Mouse (Mus musculus): Measurements from ENCODE around the gene Ypel1.
A peak's percentile ranks its signal among the peaks of the same experiment; 100 is the strongest.

Ypel1 gene

DNA sequence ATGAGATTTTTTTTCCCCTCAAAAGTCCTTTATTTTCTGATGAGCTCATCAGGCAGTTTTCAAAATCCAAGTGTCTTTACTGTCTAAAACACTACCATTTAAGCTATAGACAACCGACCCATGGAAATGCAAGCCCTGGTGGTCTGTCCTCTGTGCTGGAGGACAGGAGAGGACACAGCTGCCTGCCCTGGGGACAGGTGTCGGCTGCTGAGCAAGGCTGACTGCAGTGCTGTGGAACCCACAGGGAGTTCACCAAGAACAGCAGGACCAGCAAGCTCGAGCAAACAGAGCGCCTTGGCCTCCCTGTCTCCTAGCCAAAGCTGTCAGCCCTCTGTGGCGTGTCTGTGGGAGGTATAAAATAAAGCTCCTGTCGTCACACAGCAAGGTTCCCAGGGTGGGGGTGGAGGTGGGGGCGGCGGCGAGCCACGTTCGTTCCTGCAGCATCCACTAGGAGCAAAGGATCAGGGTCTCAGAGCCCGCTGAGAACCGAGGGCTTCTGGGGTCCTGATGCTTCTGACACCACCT is 17.2 kb downstream of the Ypel1 start:
- no peak for DNase-seq (ENCODE audit: low read depth)

DNA sequence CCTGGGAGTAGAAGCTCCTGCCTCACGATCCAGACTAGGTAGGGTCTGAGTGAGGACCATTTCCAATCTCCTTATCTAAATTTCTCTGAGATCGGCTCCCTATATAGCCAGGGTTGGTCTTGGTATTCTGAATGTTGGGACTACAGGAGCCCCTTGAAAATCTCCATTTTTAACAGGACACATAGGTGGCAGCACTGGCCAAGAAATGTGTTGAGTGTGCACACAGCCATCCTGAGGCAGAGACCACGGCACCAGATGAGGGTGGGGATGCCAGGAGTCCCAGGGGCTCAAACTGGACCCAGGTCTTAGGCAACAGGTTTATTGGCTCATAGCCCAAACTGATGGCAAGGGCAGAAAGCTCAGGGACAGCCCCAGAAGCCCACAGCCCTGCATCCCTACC is 18.9 kb downstream of the Ypel1 start:
- DNase-seq (ENCODE audit: low read depth) = no peak

DNA sequence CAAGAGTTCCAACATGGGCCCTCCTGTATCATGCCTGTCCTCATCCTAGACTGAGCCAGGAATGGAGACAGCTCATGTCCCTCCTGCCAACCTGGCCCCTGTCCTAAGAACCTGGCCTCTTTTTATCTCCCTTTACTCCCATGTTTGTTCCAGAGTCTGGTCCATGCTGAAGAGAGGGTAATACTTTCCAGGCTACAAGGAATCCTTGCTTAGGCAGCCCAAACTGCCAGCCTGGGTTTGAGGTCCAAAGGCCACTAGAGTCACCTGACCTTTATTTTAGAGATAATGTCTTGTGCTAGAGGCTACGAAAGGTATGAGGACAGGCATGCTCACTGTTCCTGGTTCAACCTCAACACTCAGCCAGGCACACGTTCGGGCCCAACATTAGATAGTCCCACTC is 27.4 kb downstream of the Ypel1 start:
- no peak for DNase-seq (ENCODE audit: low read depth)

DNA sequence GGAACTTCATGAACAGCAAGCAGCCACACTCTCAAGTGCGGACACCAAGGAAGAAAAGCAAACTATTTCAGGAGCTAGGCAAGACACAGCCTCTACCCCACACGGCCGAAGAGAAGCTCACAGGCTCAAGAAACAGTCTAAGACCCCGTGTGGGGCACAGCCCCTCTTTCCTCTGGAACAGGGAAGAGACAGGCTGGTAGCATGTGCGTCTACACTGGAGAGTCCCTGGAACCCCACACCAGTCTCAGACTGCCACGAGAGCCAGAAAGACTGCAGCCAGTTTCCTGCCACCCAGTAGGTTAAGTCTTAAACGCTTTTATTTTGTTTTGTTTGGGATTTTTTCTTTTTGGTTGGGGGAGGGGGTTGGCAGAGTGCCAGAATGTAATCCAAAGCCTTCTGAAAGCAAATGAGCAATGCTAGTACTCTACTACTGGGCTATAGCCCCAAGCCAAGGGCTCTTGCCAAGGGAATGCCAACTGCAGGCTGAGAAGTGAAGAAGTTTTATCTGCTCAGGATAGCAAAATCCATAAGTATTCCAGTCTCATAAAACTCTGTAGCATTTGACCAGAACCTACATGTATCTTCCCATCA is 33.2 kb downstream of the Ypel1 start:
- no peak for DNase-seq (ENCODE audit: low read depth)

DNA sequence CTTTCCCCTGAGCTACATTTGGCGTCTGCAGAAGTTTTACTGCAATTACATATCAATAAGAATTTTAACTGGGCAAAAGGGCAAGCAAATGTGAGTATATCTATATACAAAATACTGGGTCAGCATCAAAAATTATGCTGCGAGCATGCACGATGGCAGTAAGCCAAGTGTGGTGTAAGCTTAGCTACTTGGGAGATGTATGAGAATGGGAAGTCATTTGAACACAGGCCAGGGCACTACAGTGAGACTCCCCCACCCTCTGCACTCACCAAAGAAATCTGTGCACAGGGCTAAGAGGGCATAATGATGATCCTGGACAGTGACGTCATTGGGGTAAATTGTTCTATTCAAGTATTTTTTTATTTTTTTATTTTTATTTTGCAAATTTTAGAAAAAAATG is 35.1 kb downstream of the Ypel1 start:
- DNase-seq (ENCODE audit: low read depth) = no peak

DNA sequence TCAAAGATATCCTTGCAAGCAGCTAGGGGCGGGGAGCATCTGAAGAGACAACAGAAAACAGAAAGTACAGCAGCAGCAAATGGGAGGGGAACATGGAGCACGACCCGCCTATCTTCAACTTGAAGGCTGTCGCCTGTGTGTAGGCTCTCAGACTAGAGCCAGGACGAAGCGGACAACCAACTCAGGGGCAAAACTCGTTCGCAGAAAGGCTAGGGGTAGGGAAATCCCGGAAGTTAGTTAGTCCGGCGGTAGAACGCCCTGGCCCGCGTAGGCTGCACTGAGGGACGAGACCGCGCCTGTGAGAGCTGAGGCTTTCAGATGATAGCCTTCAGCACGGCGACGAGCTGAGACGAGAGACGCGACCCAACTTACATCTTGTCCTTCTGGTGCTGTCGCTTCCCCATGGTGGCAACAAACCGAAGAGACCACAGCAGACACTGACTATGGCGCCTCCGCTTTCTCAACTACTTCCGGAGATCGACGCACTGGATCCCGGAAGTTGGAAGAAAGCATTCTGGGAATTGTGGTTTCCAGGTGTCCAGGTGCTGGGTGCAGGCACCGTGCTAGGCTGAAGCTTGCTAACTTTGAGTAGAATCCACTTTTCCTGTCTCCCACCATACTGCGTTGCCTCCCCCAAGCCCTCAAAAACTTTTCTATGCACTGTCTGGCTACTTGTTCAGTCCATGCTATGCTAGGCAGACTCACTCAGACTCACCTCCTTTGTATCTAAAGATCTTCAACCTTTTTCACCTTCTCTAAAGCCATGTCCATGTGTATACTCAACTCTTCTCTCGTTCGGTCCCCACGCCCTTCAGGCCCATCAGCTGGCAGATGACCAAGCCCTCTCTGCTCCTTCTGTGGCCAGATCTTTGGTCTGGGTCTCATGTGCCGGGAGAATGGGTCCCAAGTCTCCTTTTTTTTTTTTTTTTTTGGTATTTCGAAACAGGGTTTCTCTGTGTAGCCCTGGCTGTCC is 41.6 kb downstream of the Ypel1 start, which contains the start of gene Ppil2:
Ppil2 (minus strand) TSS at position 487 of the 973 bp plus-strand sequence.
- peak; percentile 86 for DNase-seq (ENCODE audit: low read depth)

DNA sequence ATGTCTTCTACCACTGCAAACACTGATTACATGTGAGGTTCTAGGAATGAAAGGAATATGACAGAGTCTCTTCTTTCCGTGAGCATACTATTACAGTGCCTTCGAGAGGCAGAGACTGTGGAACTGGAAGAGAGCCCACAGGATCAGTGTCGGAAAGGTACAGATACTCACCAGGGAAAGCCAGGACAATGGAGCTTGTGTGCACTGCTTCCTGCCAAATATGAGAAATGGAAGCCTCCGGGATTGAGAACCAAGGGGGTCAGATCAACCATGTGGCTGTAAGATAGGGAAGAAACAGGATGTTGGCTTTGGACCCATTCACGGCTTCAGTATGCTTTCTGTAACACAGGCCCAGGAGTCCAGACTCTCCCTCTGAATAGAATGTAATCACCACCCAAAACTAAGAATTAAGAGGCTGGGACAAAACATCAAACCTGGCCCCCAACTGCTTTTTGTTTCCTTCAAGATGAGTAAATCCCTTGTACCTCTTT is 47.9 kb downstream of the Ypel1 start:
- DNase-seq (ENCODE audit: low read depth) = no peak

- no peak for DNase-seq (ENCODE audit: low read depth)
Measured at GRCm38 (mm10) chr16:17121569-17121968, 52.1 kb downstream of the Ypel1 start.

- DNase-seq (ENCODE audit: low read depth) = peak; percentile 40
Measured at GRCm38 (mm10) chr16:17124119-17124870, 54.8 kb downstream of the Ypel1 start.

DNA sequence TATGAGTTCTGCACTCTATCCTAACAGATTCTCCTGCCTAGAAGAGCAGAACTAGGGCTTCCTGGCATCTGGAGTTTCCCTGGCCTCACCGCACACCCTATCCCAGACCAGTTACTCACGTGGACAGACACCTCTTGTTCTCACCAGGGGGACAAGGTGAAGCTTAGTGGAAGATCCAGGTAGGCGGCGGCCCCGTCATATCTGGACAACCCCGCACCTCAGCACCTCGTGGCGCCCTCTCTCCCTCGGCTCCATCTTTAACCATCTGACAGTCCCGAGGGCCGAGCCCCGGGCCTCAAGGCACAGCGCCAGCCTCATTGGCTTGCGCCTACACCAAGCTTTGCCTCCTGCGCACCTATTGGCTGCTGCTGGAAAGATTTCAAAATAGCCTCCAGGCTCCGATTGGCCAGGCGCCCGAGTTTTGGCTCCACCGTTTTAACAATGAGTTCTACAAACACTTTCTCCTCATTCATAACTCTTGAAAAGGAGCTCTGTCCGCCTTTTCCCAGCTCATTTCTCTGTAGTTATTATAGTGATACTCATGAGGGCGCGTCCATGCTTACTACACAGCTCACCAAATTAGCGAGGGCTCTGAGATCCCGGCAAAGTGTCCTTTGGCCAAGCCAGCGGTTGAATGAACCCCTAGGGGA is 55.5 kb downstream of the Ypel1 start, which contains the start of gene 2610318N02Rik:
2610318N02Rik (minus strand) TSS at position 297 of the 650 bp plus-strand sequence.
- peak; percentile 89 for DNase-seq (ENCODE audit: low read depth)

- DNase-seq (ENCODE audit: low read depth) = peak; percentile 79
Measured at GRCm38 (mm10) chr16:17127292-17127691, 57.8 kb downstream of the Ypel1 start.

GRCm38 (mm10) chr16:17131191-17132088 is 61.9 kb downstream of the Ypel1 start:
- DNase-seq (ENCODE audit: low read depth) = peak; percentile 75

- DNase-seq (ENCODE audit: low read depth) = peak; percentile 98
Measured at GRCm38 (mm10) chr16:17132089-17132905, 62.8 kb downstream of the Ypel1 start, which contains the start of gene Sdf2l1. TSS of gene Sdf2l1 (minus strand) at chr16:17132383.

DNA sequence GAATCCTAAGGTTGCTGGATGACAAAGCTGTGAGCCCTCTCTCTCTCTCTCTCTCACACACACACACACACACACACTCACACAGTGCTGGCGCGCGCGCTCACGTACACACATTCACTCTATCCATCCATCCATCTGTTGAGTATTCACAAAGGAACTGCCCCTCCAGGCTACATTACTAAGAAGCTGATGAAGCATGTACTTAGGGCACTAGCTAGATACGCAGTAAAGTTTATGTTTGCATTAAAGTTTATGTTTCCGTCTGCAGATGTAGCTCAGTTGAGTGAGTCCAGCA is 63.4 kb downstream of the Ypel1 start:
- DNase-seq (ENCODE audit: low read depth) = no peak
